Mouse (Mus musculus): ENCODE measurements around the gene Tmem205.

The Tmem205 gene

DNA sequence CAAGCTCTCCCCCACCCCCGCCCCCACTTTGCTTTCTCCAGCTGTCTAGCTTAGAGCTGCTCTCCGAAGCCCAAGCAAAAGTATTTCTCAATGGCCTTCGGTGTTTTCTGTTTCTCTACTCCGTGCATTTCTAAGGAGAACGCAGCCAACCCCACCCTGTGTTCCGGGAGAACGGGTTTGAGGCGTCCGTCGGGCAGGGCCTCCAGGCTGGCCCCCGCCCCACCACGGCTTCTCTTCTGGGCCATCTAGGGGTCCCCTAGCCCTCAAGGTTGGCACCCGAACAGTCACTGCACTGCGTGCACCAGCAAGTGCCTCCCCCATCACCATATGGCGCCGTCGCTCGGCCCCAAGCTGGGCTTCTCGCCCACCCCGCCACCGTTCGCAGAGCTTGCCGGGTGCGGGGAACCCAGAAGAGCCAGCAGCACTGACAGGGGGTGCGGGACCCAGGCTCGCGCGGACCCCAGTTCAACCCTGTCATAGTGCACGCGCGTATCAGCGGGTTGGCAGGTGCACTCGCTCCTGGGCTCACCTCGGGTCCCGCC, 9.8 kb downstream of the Tmem205 start:
- peak; percentile 34 to 45 for DNase-seq (ENCODE audit: low spot score in 2 of 2)

DNA sequence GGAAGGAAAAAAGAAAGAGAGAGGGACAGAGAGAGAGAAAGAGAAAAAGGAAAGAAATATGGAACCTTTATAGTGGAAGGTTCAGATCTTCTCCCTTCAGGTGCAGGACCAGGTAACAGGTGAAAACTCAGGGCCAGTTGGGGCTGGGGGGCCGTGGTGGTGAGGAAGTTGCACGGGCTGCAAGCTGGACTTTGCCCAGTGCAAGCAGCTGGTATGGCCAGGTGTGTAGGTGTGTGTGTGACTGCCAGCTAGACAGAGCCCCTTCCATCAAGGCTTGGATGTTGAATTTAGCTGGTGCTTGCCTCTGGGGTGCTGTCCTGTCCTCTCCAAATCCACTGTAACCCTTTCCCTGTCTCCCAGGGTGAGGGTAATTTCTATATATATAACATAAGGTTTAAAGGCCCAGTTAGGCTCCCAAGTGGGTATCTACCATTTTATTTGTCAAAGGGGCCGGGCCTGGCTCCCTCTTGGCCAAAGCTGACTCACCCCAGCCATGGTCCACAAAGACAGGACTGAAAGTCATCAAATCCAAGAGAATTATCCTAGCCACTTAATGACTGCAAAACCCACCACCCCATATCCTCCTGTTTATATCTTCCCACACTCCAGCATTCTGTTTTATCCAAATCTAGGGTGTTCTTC, 10.4 kb downstream of the Tmem205 start:
- DNase-seq (ENCODE audit: low spot score in 2 of 2): no peak

DNA sequence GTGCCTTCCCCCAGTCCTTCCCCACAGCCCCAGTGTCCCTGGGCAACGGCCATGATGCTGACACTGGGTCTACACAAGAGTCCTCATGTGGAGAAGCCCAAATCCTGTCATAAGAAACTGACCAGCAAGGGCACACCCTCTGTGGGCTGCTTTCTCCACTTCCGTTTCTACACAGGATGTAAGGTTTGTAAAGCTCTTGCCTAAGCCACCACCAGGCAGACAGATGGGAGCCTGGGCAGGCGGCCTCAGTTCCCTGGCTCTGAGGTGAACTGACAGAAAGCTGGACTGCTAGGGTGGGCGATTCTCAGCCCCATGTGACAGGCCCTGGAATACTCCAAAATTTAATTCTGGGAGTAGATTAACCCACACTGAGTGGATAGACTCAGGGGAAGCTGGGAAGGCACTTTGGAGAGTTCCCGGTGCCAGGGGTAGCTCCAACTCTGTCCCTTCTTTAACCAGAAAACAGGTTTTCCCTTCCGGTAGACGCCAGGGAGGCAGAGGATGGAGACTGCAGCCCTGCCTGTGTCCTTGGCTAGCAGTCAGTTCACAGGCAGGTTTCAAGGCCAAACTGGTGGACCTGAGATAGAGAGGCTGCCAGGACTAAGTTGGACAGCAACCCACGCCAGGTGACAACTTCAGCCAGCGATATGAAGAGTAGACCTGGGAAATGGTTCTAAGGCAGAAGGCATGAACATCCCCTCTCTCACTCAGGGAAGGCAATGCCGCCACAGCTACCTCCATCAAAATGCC, 17.7 kb downstream of the Tmem205 start:
- DNase-seq (ENCODE audit: low spot score in 2 of 2): no peak

DNA sequence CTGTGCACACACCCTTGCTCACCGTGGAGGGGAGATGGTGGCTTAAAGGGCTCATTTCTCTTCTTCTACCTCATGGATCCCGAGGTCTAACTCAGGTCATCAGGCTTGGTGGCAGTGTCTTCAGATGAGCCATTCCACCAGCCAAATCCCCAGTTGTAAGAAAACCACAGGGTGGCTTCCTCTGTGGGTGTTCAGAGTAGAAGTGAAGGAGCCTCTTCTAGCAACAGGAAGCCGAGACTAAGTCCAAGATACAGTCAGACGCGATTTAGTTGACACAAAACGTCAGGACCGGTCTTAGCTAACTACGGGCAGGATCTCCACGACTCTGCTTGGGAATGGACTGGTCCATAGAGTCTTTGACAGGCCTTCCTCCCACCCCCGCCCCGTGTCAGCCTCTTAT, 19.1 kb downstream of the Tmem205 start:
- DNase-seq (ENCODE audit: low spot score in 2 of 2): no peak

DNA sequence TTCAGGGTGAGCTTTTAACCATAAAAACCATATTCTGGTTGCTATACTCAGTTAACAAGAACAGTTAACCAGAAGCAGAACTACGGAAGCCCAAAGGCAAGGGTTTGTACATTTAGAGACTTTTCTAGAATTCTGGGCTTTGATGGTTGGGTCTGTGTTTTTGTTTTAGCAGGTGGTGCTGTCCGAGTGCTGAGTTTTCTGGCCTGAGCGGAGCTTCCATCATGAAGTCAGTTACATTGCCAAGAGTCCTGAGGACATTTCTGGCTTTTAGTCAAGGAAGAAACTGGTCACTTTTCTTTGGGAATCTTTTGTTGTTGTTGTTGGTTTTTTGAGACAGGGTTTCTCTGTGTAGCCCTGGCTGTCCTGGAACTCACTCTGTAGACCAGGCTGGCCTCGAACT, 23.3 kb downstream of the Tmem205 start:
- DNase-seq (ENCODE audit: low spot score in 2 of 2): no peak

DNA sequence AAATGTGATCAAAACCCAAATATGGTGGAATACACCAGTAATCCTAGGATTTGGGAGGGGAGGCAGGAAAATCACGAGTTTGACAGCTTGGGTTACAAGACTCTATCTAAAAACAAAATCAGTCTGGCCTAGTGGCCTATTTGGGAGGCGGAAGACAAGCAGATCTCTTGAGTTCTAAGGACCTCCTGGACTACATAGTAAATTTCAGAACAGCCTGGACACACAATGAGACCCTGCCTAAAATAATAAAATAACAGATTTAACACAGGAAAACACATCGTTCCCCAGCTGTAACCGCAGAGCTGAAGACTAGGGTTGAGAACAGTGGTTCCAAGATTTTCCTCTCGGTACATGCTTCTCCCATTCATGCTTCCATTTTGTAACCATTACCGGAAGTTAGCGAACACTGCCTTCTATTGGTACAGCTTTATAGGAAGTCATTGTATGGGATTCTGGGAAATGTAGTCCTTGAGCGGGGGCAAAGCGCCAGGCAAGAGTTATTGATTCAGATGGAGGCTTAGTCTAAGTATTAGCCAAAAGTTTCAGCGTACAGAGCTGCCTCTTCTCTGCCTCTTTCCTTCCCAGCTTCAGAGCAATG, 26.0 kb downstream of the Tmem205 start:
- peak in 1 of 2 experiments; percentile 45 for DNase-seq (ENCODE audit: low spot score in 2 of 2)

DNA sequence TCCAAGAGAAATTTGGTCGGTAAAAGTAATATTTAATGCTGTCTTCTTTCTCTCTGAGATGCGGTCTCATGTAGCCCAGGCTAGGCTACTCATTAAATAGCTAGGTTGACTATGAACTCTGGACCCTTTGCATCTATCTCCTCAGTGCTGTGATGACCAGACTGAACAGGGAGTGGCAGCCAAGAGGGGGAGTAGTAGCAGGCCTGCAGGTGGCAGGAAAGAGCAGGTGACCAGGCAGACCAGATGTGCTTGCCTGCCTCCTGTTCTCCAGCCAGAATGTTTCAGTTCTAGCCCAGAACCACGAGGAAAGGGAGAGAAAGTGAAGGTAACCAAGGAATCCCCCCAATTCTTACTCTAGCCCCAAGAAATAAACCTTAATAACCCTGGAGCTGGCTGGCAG, 38.1 kb downstream of the Tmem205 start:
- DNase-seq (ENCODE audit: low spot score in 2 of 2): no peak

DNA sequence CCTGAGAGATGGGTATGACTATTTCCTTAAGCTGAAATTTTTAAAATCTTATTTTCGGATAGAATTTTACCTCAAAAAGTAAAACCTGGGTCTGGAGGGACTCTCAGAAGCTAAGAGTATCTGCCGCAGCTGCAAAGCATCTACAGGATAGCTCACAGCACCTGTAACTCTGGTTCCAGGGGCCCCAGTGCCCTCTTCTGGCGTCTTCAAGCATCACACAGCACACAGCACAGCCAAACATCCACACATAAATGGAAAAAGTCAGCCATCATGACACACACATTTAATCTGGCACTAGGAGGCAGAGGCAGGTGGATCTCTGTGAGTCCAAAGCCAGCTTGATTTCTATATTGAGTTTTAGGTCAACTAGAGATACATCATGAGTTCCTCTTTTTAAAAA, 50.8 kb downstream of the Tmem205 start:
- no peak for DNase-seq (ENCODE audit: low spot score in 2 of 2)

DNA sequence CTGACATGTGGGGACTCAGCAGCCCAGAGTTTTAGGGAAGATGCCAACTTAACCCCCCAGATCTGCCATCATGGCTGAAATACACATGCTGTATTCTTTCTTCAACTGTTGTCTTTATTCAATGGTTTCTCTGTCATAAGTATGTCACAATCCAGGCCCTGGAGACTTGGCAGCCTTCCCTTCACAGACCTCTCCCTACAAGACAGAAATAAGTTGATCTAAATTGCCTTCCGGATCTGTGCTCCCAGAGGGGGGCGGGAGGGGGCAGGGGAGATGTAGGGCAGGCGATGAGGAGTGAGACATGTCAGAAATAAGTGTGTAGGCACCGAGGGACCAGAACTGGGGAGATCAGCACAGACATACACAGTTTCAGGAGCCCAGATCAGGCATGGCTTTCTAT, 55.2 kb downstream of the Tmem205 start:
- no peak for DNase-seq (ENCODE audit: low spot score in 2 of 2)
